Mouse (Mus musculus): Measurements from ENCODE around the gene Tnip3. TPM values are rescaled to one million over a fixed set of nuclear protein-coding genes. Genes with fewer than 3 reads are reported as not detected.

The Tnip3 gene
- total RNA-seq, 1 experiment from 2014 or later, result 0.22 TPM

DNA sequence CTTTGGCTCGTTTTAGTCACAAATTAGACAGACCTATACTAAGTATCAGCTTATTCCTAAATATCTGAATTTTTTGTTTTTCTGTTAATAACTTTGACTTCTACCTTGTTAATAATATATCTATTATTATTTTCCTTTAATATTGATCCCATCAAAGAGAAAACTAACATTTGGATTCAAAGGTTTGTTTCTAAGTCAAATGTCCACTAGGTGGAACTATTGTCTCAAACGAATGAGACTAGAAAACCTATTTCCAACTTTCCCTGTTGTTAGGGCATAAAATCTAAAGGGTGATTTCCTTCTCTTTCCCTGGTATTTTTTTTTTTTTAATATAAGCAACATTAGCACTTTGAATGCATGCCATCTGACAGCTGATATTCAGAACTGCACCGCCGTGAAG, 126.3 kb downstream of the Tnip3 start:
- DNase-seq, result no peak

DNA sequence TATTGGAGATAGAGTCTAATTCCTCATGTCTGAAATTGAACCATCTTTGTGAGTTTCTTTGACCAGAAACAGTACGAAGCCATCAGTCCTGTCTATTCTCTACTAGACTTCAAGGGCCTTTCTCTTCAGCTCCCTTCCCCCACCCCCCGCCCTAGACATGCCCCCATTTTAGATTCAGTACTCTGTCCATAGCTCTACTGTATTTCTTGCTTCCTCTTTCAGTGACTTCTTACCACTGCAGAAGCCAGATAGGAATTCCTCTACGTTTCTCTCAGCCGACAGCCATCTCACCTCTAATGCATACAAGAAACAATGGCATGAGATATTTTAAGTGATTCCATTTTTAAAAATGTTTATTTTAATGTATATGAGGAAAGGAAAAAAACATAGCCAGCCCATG, 136.2 kb downstream of the Tnip3 start:
- no peak for DNase-seq

- DNase-seq, result no peak
Observed at GRCm38 (mm10) chr6:65662050-65662449, 136.9 kb downstream of the Tnip3 start.

GRCm38 (mm10) chr6:65663990-65664389, 138.9 kb downstream of the Tnip3 start:
- no peak for DNase-seq

- DNase-seq, result no peak
Observed at GRCm38 (mm10) chr6:65666295-65666694, 141.2 kb downstream of the Tnip3 start.

DNA sequence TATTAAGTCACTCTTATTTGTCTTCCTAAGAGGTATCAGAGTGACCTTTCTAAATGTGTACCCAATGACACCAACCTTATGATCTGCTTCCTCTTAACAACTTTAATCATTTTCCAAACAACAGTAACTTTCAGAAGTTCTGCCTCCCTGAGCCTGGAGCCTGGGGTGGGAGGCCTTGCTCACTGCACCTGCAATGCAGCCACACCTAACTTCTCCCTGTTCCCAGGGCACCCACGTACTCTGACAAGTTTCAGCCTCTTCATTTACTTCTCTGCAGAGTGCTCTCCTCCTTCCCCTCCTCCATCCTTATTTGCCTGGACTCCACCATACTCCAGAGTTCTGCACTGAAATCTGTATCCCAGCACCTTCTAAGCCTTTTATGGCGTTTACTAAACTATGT, 144.9 kb downstream of the Tnip3 start:
- no peak for DNase-seq

GRCm38 (mm10) chr6:65670981-65671411, 145.9 kb downstream of the Tnip3 start:
- DNase-seq, result peak; percentile 22

DNA sequence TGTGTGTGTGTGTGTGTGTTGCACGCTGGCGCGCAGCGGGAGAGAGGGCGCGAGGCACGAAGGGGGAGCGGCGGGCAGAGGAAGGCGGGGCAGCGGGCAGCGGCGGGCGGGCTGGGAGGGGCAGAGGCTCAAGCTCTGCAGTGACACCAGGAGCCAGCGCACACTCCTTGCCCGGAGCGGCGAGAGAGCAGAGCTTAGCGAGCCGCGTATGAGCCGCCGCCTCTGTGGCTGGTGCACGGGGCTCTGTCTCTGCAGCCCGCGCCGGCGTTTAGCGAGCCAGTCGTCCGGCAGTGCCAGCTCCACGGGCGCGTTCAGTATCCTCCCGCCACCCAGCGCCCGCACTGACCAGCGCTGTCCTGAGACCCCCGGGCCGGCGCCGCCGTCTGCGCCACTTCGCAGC, 146.3 kb downstream of the Tnip3 start, which contains the start of gene Ndnf:
Gene Ndnf, plus strand, starts transcription at position 140 of the 400 bp plus-strand sequence.
- DNase-seq, result peak; percentile 87

DNA sequence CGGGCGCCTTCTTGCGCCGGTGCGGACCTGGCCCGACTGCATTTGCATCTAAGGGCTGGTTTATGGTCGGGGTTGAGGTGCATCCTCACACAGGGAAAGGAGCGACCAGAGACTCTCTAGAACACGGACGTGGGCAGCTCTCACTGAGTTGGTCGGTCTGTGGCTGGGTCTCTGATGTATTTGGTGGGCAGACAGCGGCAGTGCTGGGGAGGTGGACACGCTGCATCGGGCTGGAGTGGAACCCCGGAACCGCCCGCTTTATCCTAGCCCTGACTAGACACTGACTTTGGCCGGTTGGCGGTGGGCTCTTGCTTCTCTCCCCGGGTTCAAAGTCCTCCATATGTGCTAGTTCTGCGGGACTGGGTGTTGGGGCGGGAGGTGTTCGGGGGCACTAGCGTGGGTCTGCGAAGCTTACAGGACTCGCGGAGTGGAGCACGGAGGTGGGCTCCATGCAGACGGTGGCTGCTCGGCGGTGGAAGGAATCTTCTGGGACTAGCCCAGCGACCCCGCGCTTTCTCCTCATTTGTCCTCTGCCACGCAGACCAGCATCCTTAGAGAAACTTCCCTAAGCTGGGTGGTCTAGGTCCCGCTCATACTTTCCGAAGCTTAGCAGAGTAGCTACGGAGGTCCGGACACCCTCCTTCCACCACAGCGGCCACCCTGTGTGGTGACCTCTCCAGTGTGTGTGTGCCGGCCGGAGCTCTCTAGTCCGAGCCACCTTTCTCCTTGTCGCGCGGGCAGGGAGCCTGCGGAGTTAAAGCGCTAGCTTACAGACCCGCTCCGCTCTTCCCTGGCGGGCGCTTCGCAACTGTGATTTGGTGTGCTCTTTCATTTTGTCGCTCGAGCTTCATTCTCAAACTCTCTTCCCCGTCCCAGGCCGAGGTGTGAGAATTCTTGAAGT, 147.3 kb downstream of the Tnip3 start:
- DNase-seq, result peak; percentile 56

Other genes starting within 250 kb of the Tnip3 start
- not detected in 2 replicates for gene C130060K24Rik, start 144.2 kb upstream of the Tnip3 start, total RNA-seq (2021)
- 2.1 and 2.7 TPM in 2 replicates for gene Ndnf, start 146.3 kb downstream of the Tnip3 start, total RNA-seq (2021)

Measured in adrenal gland, postnatal 14 days (tissue).